ENCODE assay signal across 8 mouse cellular contexts in the genomic region with DNA sequence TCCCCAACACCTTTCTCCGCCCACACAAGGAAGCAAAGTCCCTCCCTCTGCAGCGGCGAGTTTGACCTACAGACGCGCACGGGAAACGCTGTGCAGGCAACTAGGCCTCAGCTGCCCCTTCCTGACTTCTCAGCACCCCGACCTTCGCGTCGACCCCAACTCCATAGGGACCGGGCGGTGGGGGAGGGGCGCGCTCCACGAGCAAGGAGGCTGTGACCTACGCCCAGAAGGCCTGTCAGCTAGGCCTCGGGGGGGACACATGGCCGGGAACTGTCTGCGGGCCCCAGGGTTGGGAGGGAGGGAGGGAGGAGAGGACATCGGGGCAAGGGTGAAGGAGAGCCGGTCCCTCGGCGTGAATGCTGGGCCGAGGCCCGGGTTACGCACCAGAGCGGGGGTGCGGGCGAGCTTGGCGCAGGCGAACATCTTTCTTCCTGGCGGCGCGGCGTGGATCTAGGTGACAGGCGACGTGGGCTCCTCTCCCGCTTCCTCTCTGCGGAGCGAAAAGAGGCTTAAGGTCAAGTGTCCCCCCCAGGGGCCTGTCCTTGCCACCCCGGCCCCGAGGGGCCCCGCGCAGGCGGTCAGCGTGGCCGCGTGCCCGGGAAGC. TPM values are rescaled to one million over a fixed set of nuclear protein-coding genes. Genes with fewer than 3 reads are reported as not detected.
DNase-seq lines count a peak whose midpoint lies in the region; ATAC-seq lines count a peak whose summit lies in the region.

No protein-coding gene starts in this region.

- peak overlapping the region; percentile 93 for H3K27ac ChIP-seq in hindbrain, embryonic 11.5 days (ENCODE audit: low read depth, low read length)

- peak; percentile 59 for ATAC-seq in hindbrain, embryonic 11.5 days (ENCODE audit: low FRiP score)

- peak overlapping the region; percentile 71 for H3K4me2 ChIP-seq in hindbrain, embryonic 11.5 days (replicated peaks; ENCODE audit: low read depth, low read length)

- H3K27me3 ChIP-seq in hindbrain, embryonic 11.5 days (ENCODE audit: control insufficient read depth, insufficient read depth, low read length) = no peaks in the 10 kb centered on the region

- peaks cover 11% of the 10 kb centered on the region for H3K36me3 ChIP-seq in hindbrain, embryonic 11.5 days (ENCODE audit: control insufficient read depth, insufficient read depth, low read length)

- WGBS in hindbrain, embryonic 11.5 days = under 1% methylated on average over 49 of the region's 50 CpGs

- H3K4me3 ChIP-seq in hindbrain, embryonic 11.5 days (ENCODE audit: low read depth, low read length) = peak overlapping the region; percentile 98

- no peaks in the 10 kb centered on the region for H3K9me3 ChIP-seq in hindbrain, embryonic 11.5 days (ENCODE audit: control insufficient read depth, low read length)

- H3K9ac ChIP-seq in hindbrain, embryonic 11.5 days (ENCODE audit: low read depth, low read length) = peak overlapping the region; percentile 98

- peak; percentile 50 for DNase-seq in Muller cell, postnatal 12 days (ENCODE audit: inconsistent ontology term)
- peak; percentile 77 for DNase-seq in cerebellum, adult 9-11 months
- DNase-seq in frontal cortex, postnatal 10 days (ENCODE audit: low spot score in 2 of 2) = peak; percentile 48 to 55
- peak; percentile 70 for DNase-seq in hindbrain, embryonic 11.5 days (ENCODE audit: low spot score)
- DNase-seq in layer of hippocampus, postnatal 36 days = peak; percentile 12 to 24
- peak; percentile 47 for DNase-seq in lung, postnatal 36 days
- DNase-seq in retina, postnatal 1 day = peak; percentile 60
- peak; percentile 16 for DNase-seq in urinary bladder, postnatal 10 days (ENCODE audit: low spot score)

- H3K4me1 ChIP-seq in hindbrain, embryonic 11.5 days (replicated peaks; ENCODE audit: control insufficient read depth, insufficient read depth, low read length) = no peaks in the 10 kb centered on the region

RNA-seq across cellular contexts. Expression of gene Atp5g3, which starts 0.5 kb away (rescaled TPM):
- polyA plus RNA-seq in hindbrain, embryonic 11.5 days (2014; fragmentation: Nextera tagmentation; extraction: Ambion mirVana) = 896 and 911 TPM in 2 replicates
- total RNA-seq in layer of hippocampus, postnatal 36 days (2021) = 100 to 1,000 TPM; 515 to 558 TPM

RNA-seq across cellular contexts. Expression of gene Atf2, which starts 18.2 kb away (rescaled TPM):
- polyA plus RNA-seq in hindbrain, embryonic 11.5 days (2014; fragmentation: Nextera tagmentation; extraction: Ambion mirVana) = 96.6 and 105 TPM in 2 replicates
- total RNA-seq in layer of hippocampus, postnatal 36 days (2021) = 100 to 1,000 TPM; 144 to 146 TPM

Comparison
In these comparisons a context has a peak if more than half of its experiments do, and no peak if none do; other contexts are left out.
1. Peak in every context shown above with its lines: DNase-seq, ATAC-seq, H3K4me3 ChIP-seq and H3K27ac ChIP-seq.
2. DNase-seq: peak in every context shown above with its lines; median percentile 77 in cerebellum, adult 9-11 months; 70 in hindbrain, embryonic 11.5 days; 60 in retina, postnatal 1 day; 52 in frontal cortex, postnatal 10 days; 50 in Muller cell, postnatal 12 days; 47 in lung, postnatal 36 days; 18 in layer of hippocampus, postnatal 36 days; 16 in urinary bladder, postnatal 10 days.